ENCODE assay signal across 9 mouse cellular contexts in genomic region chr11:95805527-95805926, GRCm38 (mm10). TPM values are rescaled to one million over a fixed set of nuclear protein-coding genes. Genes with fewer than 3 reads are reported as not detected.
DNase-seq lines count a peak whose midpoint lies in the region; ATAC-seq and TF ChIP-seq lines count a peak whose summit lies in the region.
"Had no signal": no experiment of that assay in that cellular context is flagged by ENCODE, and none has a peak within 500 bp of the region (broad histone marks: within the 10 kb centered on the region; RNA-seq: fewer than 3 reads in every experiment).

No protein-coding gene starts in this region.

- peak; percentile 11 to 19; a peak in 1 of 4 replicates for TF ChIP-seq EP300 in MEL (IDR thresholded peaks at IDR 0.05; ENCODE audit: low read depth in 1 of 2, low read length in 2 of 2)
- no peak for TF ChIP-seq EP300 in heart, postnatal 0 days (IDR thresholded peaks at IDR 0.05; ENCODE audit: low read depth)

- H3K36me3 ChIP-seq in MEL (ENCODE audit: control insufficient read depth in 1 of 2, insufficient read depth in 2 of 2, low read length in 2 of 2) = peaks cover 0 to 26% of the 10 kb centered on the region in 2 experiments; a peak in 2 of 4 replicates
- H3K36me3 ChIP-seq in heart, postnatal 0 days (replicated peaks; ENCODE audit: control insufficient read depth, insufficient read depth, low read length) = no peaks in the 10 kb centered on the region
- H3K36me3 ChIP-seq: limb, embryonic 12.5 days had no signal

- peak; percentile 38 for DNase-seq in gastrocnemius, adult 2 months
- no peak for DNase-seq in gastrocnemius, adult 8-10 months (ENCODE audit: low spot score in 2 of 2)
- peak; percentile 72 for DNase-seq in MEL (ENCODE audit: low read depth, low spot score)
- DNase-seq in heart, postnatal 0 days (ENCODE audit: low spot score) = peak; percentile 57
- no peak for DNase-seq in layer of hippocampus, adult 9-10 months (ENCODE audit: low spot score)
- DNase-seq in right cerebral cortex, adult 2 months (ENCODE audit: low spot score in 2 of 2) = no peak
- no peak for DNase-seq in right cerebral cortex, postnatal 10 days (ENCODE audit: low spot score in 2 of 2)

- H3K4me1 ChIP-seq in MEL (ENCODE audit: control insufficient read depth in 1 of 2, insufficient read depth in 2 of 2, low read length in 2 of 2) = peaks cover 23 to 44% of the 10 kb centered on the region in 2 experiments
- peaks cover 9% of the 10 kb centered on the region for H3K4me1 ChIP-seq in heart, postnatal 0 days (ENCODE audit: control insufficient read depth, insufficient read depth)
- H3K4me1 ChIP-seq: limb, embryonic 12.5 days had no signal

- peak overlapping the region; percentile 51 for H3K27ac ChIP-seq in gastrocnemius, adult 2 months
- H3K27ac ChIP-seq in MEL (ENCODE audit: control insufficient read depth, low read depth, low read length) = no peak overlapping the region
- peak overlapping the region; percentile 15; the same call in 1 of the 2 replicates for H3K27ac ChIP-seq in heart, postnatal 0 days (ENCODE audit: low read depth)
- H3K27ac ChIP-seq: limb, embryonic 12.5 days had no signal

- TF ChIP-seq CTCF in gastrocnemius, adult 2 months (IDR thresholded peaks at IDR 0.05) = no peak
- no peak for TF ChIP-seq CTCF in MEL (IDR thresholded peaks at IDR 0.05 in 2 of 3, conservative IDR thresholded peaks at IDR 0.05 in 1 of 3; ENCODE audit: control insufficient read depth in 1 of 3, insufficient read depth in 1 of 3, low read depth in 2 of 3, low read length in 3 of 3, poor library complexity in 1 of 3, severe bottlenecking in 1 of 3)
- TF ChIP-seq CTCF in heart, postnatal 0 days (IDR thresholded peaks at IDR 0.05; ENCODE audit: low read depth) = no peak

- no peak for TF ChIP-seq RAD21 in MEL (IDR thresholded peaks at IDR 0.05; ENCODE audit: low read depth, low read length)

- no peaks in the 10 kb centered on the region for H3K27me3 ChIP-seq in MEL (ENCODE audit: control insufficient read depth in 1 of 2, insufficient read depth in 2 of 2, low read length in 2 of 2)
- no peaks in the 10 kb centered on the region for H3K27me3 ChIP-seq in heart, postnatal 0 days (ENCODE audit: control insufficient read depth, insufficient read depth, low read length)
- H3K27me3 ChIP-seq: limb, embryonic 12.5 days had no signal

- intact Hi-C loops in gastrocnemius, adult 2 months (cut with DNase I) = no loop called here

- H3K9ac ChIP-seq in MEL (ENCODE audit: control insufficient read depth, low read depth, low read length, poor library complexity, severe bottlenecking) = no peak overlapping the region
- H3K9ac ChIP-seq in heart, postnatal 0 days (replicated peaks; ENCODE audit: low read depth, low read length) = no peak overlapping the region
- H3K9ac ChIP-seq: limb, embryonic 12.5 days had no signal

- peak; percentile 69 for ATAC-seq in heart, postnatal 0 days (ENCODE audit: insufficient read depth, low read depth)
- peak; percentile 40; the same call in 1 of the 2 replicates for ATAC-seq in megakaryocyte-erythroid progenitor cell, adult 5-6 weeks (replicated peaks; ENCODE audit: low FRiP score, low TSS enrichment, poor library complexity, severe bottlenecking)

- WGBS in heart, postnatal 0 days = 12% methylated on average over 3 of the region's 3 CpGs

- no peak overlapping the region for H3K4me3 ChIP-seq in gastrocnemius, adult 2 months
- H3K4me3 ChIP-seq in MEL (ENCODE audit: control insufficient read depth in 1 of 2, insufficient read depth in 1 of 2, low read depth in 2 of 2, low read length in 2 of 2) = no peak overlapping the region
- no peak overlapping the region for H3K4me3 ChIP-seq in heart, postnatal 0 days (ENCODE audit: low read depth, low read length)
- H3K4me3 ChIP-seq: limb, embryonic 12.5 days had no signal

- H3K4me2 ChIP-seq in heart, postnatal 0 days (ENCODE audit: low read depth, low read length) = no peak overlapping the region
- H3K4me2 ChIP-seq: limb, embryonic 12.5 days had no signal

- no peak for TF ChIP-seq POLR2A in MEL (IDR thresholded peaks at IDR 0.05; ENCODE audit: control insufficient read depth in 1 of 2, insufficient read depth in 1 of 2, low read depth in 1 of 2, low read length in 2 of 2, poor library complexity in 1 of 2)

- H3K79me2 ChIP-seq in MEL (ENCODE audit: control insufficient read depth, insufficient read depth, low read length, poor library complexity) = no peaks in the 10 kb centered on the region

- no peaks in the 10 kb centered on the region for H3K9me3 ChIP-seq in MEL (replicated peaks; ENCODE audit: insufficient read depth, low read length)
- H3K9me3 ChIP-seq in heart, postnatal 0 days (replicated peaks; ENCODE audit: control insufficient read depth, low read length) = no peaks in the 10 kb centered on the region

TF ChIP-seq in MEL, 35 proteins besides CTCF, POLR2A, EP300 and RAD21 (continues in another document):
- peak; percentile 67; the same call in 1 of the 2 replicates for TF ChIP-seq JUND (IDR thresholded peaks at IDR 0.05; ENCODE audit: low read depth, low read length)
- TF ChIP-seq ZKSCAN1 (IDR thresholded peaks at IDR 0.05; ENCODE audit: low read depth, low read length) = no peak
- TF ChIP-seq ZC3H11A (IDR thresholded peaks at IDR 0.05; ENCODE audit: low read depth, low read length) = no peak
- no peak for TF ChIP-seq MAFK (IDR thresholded peaks at IDR 0.05; ENCODE audit: borderline replicate concordance, low read depth, low read length)
- peak; percentile 41; the same call in 1 of the 2 replicates for TF ChIP-seq SIN3A (IDR thresholded peaks at IDR 0.05; ENCODE audit: low read length)
- TF ChIP-seq ELF1 (IDR thresholded peaks at IDR 0.05; ENCODE audit: low read depth, low read length) = no peak
- TF ChIP-seq HCFC1 (IDR thresholded peaks at IDR 0.05; ENCODE audit: low read depth, low read length) = no peak
- no peak for TF ChIP-seq TBP (IDR thresholded peaks at IDR 0.05; ENCODE audit: low read depth, low read length)
- no peak for TF ChIP-seq POLR2AphosphoS2 (IDR thresholded peaks at IDR 0.05; ENCODE audit: low read length)
- TF ChIP-seq UBTF (IDR thresholded peaks at IDR 0.05; ENCODE audit: borderline replicate concordance, insufficient read depth, low read depth, low read length) = no peak
- no peak for TF ChIP-seq MAZ (IDR thresholded peaks at IDR 0.05; ENCODE audit: low read depth, low read length)
- 0 out of 2 replicates have a peak, but pooled peaks have one; percentile 17 for TF ChIP-seq RCOR1 (IDR thresholded peaks at IDR 0.05; ENCODE audit: low read depth, low read length)
- no peak for TF ChIP-seq MXI1 (IDR thresholded peaks at IDR 0.05; ENCODE audit: low read depth, low read length)
- no peak for TF ChIP-seq BHLHE40 (IDR thresholded peaks at IDR 0.05; ENCODE audit: borderline replicate concordance, low read depth, low read length)
- TF ChIP-seq TAL1 (IDR thresholded peaks at IDR 0.05; ENCODE audit: low read length) = no peak
- TF ChIP-seq ZMIZ1 (IDR thresholded peaks at IDR 0.05; ENCODE audit: low read depth, low read length) = no peak
- 0 out of 2 replicates have a peak, but pooled peaks have one; percentile 5 for TF ChIP-seq USF1 (IDR thresholded peaks at IDR 0.05; ENCODE audit: low read depth, low read length)
- no peak for TF ChIP-seq NRF1 (IDR thresholded peaks at IDR 0.05; ENCODE audit: insufficient read depth, low read depth, low read length, poor library complexity, severe bottlenecking)
- no peak for TF ChIP-seq TCF12 (IDR thresholded peaks at IDR 0.05; ENCODE audit: low read depth, low read length)
- no peak for TF ChIP-seq GATA1 (IDR thresholded peaks at IDR 0.05; ENCODE audit: low read depth, low read length)
- no peak for TF ChIP-seq KAT2A (conservative IDR thresholded peaks at IDR 0.05; ENCODE audit: low read depth, low read length)
- TF ChIP-seq CHD2 (IDR thresholded peaks at IDR 0.05; ENCODE audit: low read length) = no peak
- no peak for TF ChIP-seq MYB (IDR thresholded peaks at IDR 0.05; ENCODE audit: low read depth, low read length)

RNA-seq across cellular contexts. Expression of gene Phospho1, which starts 18.8 kb away (rescaled TPM):
- 100 to 1,000 TPM; 274 to 394 TPM for total RNA-seq in gastrocnemius, adult 2 months (2021)
- total RNA-seq in gastrocnemius, adult 8-10 months (2022) = 100 to 1,000 TPM; 341 to 419 (median 369) TPM
- 15.4 and 17.7 TPM in 2 replicates for total RNA-seq in MEL (2012; rRNA removed)
- 10 to 100 TPM in 1 of 2 experiments, not detected in 1; 76.0 TPM for polyA plus RNA-seq in MEL (2012; ENCODE audit: insufficient read depth in 1 of 2, insufficient read length in 2 of 2, low read depth in 1 of 2, low replicate concordance in 2 of 2, missing spikeins in 1 of 2)
- total RNA-seq in heart, postnatal 0 days (2014; rRNA removed; ENCODE audit: low replicate concordance) = 45.0 and 46.6 TPM in 2 replicates
- polyA plus RNA-seq in heart, postnatal 0 days (2015; fragmentation: Nextera tagmentation; extraction: Ambion mirVana) = 6.7 and 7.9 TPM in 2 replicates
- 5.6 and 7.5 TPM in 2 replicates for total RNA-seq in megakaryocyte-erythroid progenitor cell, adult 5-6 weeks (2014; fragmentation: Nextera tagmentation)
- 0.56 and 3.2 TPM in 2 replicates for total RNA-seq in megakaryocyte-erythroid progenitor cell, adult 5-6 weeks (2017)
- polyA plus RNA-seq: limb, embryonic 12.5 days had no signal

RNA-seq across cellular contexts. Expression of gene Gngt2, which starts 31.5 kb away (rescaled TPM):
- total RNA-seq in gastrocnemius, adult 2 months (2021) = 1 to 10 TPM; 2.6 to 7.6 TPM
- 1 to 10 TPM; 2.3 to 4.0 (median 2.8) TPM for total RNA-seq in gastrocnemius, adult 8-10 months (2022)
- total RNA-seq in MEL (2012; rRNA removed) = 23.5 and 24.0 TPM in 2 replicates
- 10 to 100 TPM in 1 of 2 experiments, not detected in 1; 25.9 TPM for polyA plus RNA-seq in MEL (2012; ENCODE audit: insufficient read depth in 1 of 2, insufficient read length in 2 of 2, low read depth in 1 of 2, low replicate concordance in 2 of 2, missing spikeins in 1 of 2)
- 0.66 and 26.8 TPM in 2 replicates for total RNA-seq in heart, postnatal 0 days (2014; rRNA removed; ENCODE audit: low replicate concordance)
- polyA plus RNA-seq in heart, postnatal 0 days (2015; fragmentation: Nextera tagmentation; extraction: Ambion mirVana) = 38.7 and 40.1 TPM in 2 replicates
- total RNA-seq in megakaryocyte-erythroid progenitor cell, adult 5-6 weeks (2014; fragmentation: Nextera tagmentation) = 4.4 and 5.0 TPM in 2 replicates
- 4.0 and 4.6 TPM in 2 replicates for total RNA-seq in megakaryocyte-erythroid progenitor cell, adult 5-6 weeks (2017)

RNA-seq across cellular contexts. Expression of gene Abi3, which starts 36.7 kb away (rescaled TPM):
- total RNA-seq in gastrocnemius, adult 2 months (2021) = 1 to 10 TPM; 2.2 to 3.0 TPM
- 1 to 10 TPM in 3 of 4 experiments, under 1 TPM in 1; 0.77 to 2.2 (median 1.5) TPM for total RNA-seq in gastrocnemius, adult 8-10 months (2022)
- total RNA-seq in MEL (2012; rRNA removed) = 3.2 and 3.3 TPM in 2 replicates
- 10 to 100 TPM in 1 of 2 experiments, not detected in 1; 15.4 TPM for polyA plus RNA-seq in MEL (2012; ENCODE audit: insufficient read depth in 1 of 2, insufficient read length in 2 of 2, low read depth in 1 of 2, low replicate concordance in 2 of 2, missing spikeins in 1 of 2)
- total RNA-seq in heart, postnatal 0 days (2014; rRNA removed; ENCODE audit: low replicate concordance) = 11.4 and 13.4 TPM in 2 replicates
- 13.3 and 14.3 TPM in 2 replicates for polyA plus RNA-seq in heart, postnatal 0 days (2015; fragmentation: Nextera tagmentation; extraction: Ambion mirVana)
- total RNA-seq in megakaryocyte-erythroid progenitor cell, adult 5-6 weeks (2014; fragmentation: Nextera tagmentation) = 5.9 and 8.9 TPM in 2 replicates
- total RNA-seq in megakaryocyte-erythroid progenitor cell, adult 5-6 weeks (2017) = 3.4 and 5.7 TPM in 2 replicates

Comparison
In these comparisons a context has a peak if more than half of its experiments do, and no peak if none do; other contexts are left out.
1. DNase-seq: peak in gastrocnemius, adult 2 months (single experiment), MEL (single experiment) and heart, postnatal 0 days (single experiment); none in gastrocnemius, adult 8-10 months (0 of 2), layer of hippocampus, adult 9-10 months (single experiment), right cerebral cortex, adult 2 months (0 of 2) and right cerebral cortex, postnatal 10 days (0 of 2).